Mouse (Mus musculus) liver, postnatal 0 days (tissue): ENCODE results near the gene Slc25a36. TPM values are rescaled to one million over a fixed set of nuclear protein-coding genes. Genes with fewer than 3 reads are reported as not detected.

Source experiments
- ATAC-seq: fragments of 200-750 bp; cut with Nextera tagmentation; 2 replicates; pipeline ENCODE4 v1.8.0; 2017; ENCODE audit warnings: mild to moderate bottlenecking, moderate library complexity
- DNase-seq: peaks from one replicate; pipeline ENCODE4 v3.0.0-alpha.2; 2016
- H3K27ac ChIP-seq: fragments of 300-500 bp; sonication (generic); 2 replicates; pipeline ENCODE4 v1.5.1; 2014; ENCODE audit warnings: antibody characterized with exemption, moderate library complexity, mild to moderate bottlenecking, low read depth
- H3K27me3 ChIP-seq: fragments of 300-500 bp; sonication (generic); 2 replicates; pipeline ENCODE4 v1.6.1; 2014; ENCODE audit warnings: low read length, control low read depth, mixed read lengths; ENCODE audit not compliant: insufficient read depth
- H3K36me3 ChIP-seq: fragments of 300-500 bp; sonication (generic); replicated peaks from 2 replicates; pipeline ENCODE4 v1.6.1; 2014; ENCODE audit warnings: mild to moderate bottlenecking, control low read depth, low read length, moderate library complexity, mixed read lengths; ENCODE audit not compliant: insufficient read depth
- H3K4me1 ChIP-seq: fragments of 300-500 bp; sonication (generic); 2 replicates; pipeline ENCODE4 v1.6.1; 2014; ENCODE audit warnings: antibody characterized with exemption, mild to moderate bottlenecking, control low read depth; ENCODE audit not compliant: insufficient read depth
- H3K4me2 ChIP-seq: fragments of 300-500 bp; sonication (generic); 2 replicates; pipeline ENCODE4 v1.6.1; 2014; ENCODE audit warnings: low read depth, mild to moderate bottlenecking, low read length, moderate library complexity, mixed read lengths
- H3K4me3 ChIP-seq: fragments of 300-500 bp; sonication (generic); 2 replicates; pipeline ENCODE4 v1.5.1; 2014; ENCODE audit warnings: low read depth, low read length
- H3K9ac ChIP-seq: fragments of 300-500 bp; sonication (generic); replicated peaks from 2 replicates; pipeline ENCODE4 v1.6.1; 2014; ENCODE audit warnings: mild to moderate bottlenecking, moderate library complexity
- H3K9me3 ChIP-seq: fragments of 300-500 bp; sonication (generic); 2 replicates; pipeline ENCODE4 v1.6.1; 2016; ENCODE audit warnings: mild to moderate bottlenecking, control low read depth, low read length, mixed read lengths
- CTCF ChIP-seq: sonication (generic); IDR thresholded peaks from 2 replicates; pipeline ENCODE4 v1.5.1; 2016; ENCODE audit warnings: antibody characterized with exemption, low read depth
- EP300 ChIP-seq: IDR thresholded peaks from 2 replicates; pipeline ENCODE4 v1.6.1; 2016; ENCODE audit warnings: antibody characterized with exemption, low read depth, mild to moderate bottlenecking
- WGBS: fragments of 180-500 bp; shearing (Covaris S2); extraction: QIAGEN DNeasy Blood & Tissue Kit; methylation state at CpG from one replicate; pipeline ENCODE4 v1.1.7; 2014; ENCODE audit not compliant: insufficient replicate concordance; 5-methylcytosine and 5-hydroxymethylcytosine counted together
- polyA plus RNA-seq: library from polyadenylated mRNA; unstranded; fragments of >200 nt; fragmentation: Nextera tagmentation; extraction: Ambion mirVana; gene quantifications from 2 replicates; pipeline ENCODE4 v1.2.1, GENCODE M21; 2015

Gene Slc25a36
- polyA plus RNA-seq, 1 experiment from 2014 or later, result 4.8 TPM

DNA sequence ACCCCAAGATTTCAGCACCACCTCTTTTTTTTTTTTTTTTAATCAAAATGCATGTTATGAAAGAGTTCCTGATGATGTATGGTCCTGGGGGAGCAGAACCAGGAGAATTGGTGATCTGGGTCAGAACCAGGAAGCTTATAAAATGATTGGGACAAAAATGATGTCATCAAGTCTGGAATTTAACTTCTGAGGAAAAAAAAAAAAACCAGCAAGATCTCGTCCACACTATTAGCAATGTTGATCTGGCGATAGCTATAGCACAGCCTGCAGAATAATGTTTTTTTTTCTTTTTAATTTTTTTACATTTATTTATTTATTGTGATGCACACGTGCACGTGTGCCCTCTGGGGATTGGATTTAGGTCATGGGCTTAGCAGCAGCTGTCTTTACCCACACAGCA lies 64.7 kb downstream of the Slc25a36 start:
- no peak overlapping the region for H3K4me2 ChIP-seq
- H3K9me3 ChIP-seq, result no peaks in the 10 kb centered on the region
- no peak for ATAC-seq
- H3K9ac ChIP-seq, result no peak overlapping the region
- DNase-seq, result no peak
- H3K4me3 ChIP-seq, result no peak overlapping the region
- TF ChIP-seq CTCF (no peak), EP300 (no peak)
- WGBS, result 81% methylated on average over 4 of the region's 4 CpGs
- H3K27me3 ChIP-seq, result no peaks in the 10 kb centered on the region
- H3K36me3 ChIP-seq, result no peaks in the 10 kb centered on the region
- no peak overlapping the region for H3K27ac ChIP-seq
- H3K4me1 ChIP-seq, result no peaks in the 10 kb centered on the region

GRCm38 (mm10) chr9:97041633-97042032 lies 69.3 kb downstream of the Slc25a36 start:
- no peak overlapping the region for H3K9ac ChIP-seq

DNA sequence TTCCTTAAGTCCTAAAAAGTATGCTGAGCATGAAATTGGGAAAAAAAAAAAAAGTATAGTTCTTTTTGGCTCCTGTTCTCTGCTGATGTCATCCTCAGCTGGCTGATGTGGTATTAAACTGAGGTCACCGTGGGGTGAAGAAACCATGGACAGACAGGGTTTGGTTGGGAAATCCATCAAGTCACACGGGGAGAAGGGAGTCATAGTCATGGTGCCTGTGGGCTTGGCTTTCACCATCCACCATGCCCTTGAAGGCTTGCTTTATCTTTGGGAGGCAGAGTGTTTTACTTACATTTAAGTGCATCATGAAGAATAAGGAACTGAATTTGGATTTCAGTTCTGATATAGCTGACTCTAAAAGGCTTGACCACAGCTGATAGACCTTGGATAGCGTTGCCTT lies 72.9 kb downstream of the Slc25a36 start:
- Histone ChIP-seq H3K4me3 (no peak overlapping the region), H3K36me3 (no peaks in the 10 kb centered on the region), H3K4me2 (no peak overlapping the region), H3K4me1 (no peaks in the 10 kb centered on the region), H3K9ac (no peak overlapping the region), H3K27me3 (no peaks in the 10 kb centered on the region), H3K9me3 (no peaks in the 10 kb centered on the region), H3K27ac (no peak overlapping the region)
- WGBS, result 79% methylated on average over 3 of the region's 3 CpGs
- no peak for DNase-seq
- no peak for TF ChIP-seq EP300
- TF ChIP-seq CTCF, result no peak
- ATAC-seq, result no peak

More at GRCm38 (mm10) chr9:97041633-97042032, 69.3 kb downstream of the Slc25a36 start:
- Histone ChIP-seq H3K9me3 (no peaks in the 10 kb centered on the region), H3K27me3 (no peaks in the 10 kb centered on the region), H3K4me3 (no peak overlapping the region), H3K36me3 (no peaks in the 10 kb centered on the region), H3K4me2 (no peak overlapping the region), H3K4me1 (no peaks in the 10 kb centered on the region), H3K27ac (no peak overlapping the region)
- TF ChIP-seq CTCF (no peak), EP300 (no peak)
- ATAC-seq, result no peak
- no peak for DNase-seq
- WGBS, result 74% methylated on average over 8 of the region's 8 CpGs

GRCm38 (mm10) chr9:97036656-97037055 lies 74.3 kb downstream of the Slc25a36 start:
- no peaks in the 10 kb centered on the region for H3K9me3 ChIP-seq
- WGBS, result 83% methylated on average over 7 of the region's 7 CpGs
- H3K9ac ChIP-seq, result no peak overlapping the region
- ATAC-seq (no peak), DNase-seq (no peak)
- H3K36me3 ChIP-seq, result no peaks in the 10 kb centered on the region
- no peak overlapping the region for H3K4me2 ChIP-seq
- no peak overlapping the region for H3K4me3 ChIP-seq
- no peaks in the 10 kb centered on the region for H3K27me3 ChIP-seq
- TF ChIP-seq EP300 (no peak), CTCF (no peak)
- H3K4me1 ChIP-seq, result no peaks in the 10 kb centered on the region
- no peak overlapping the region for H3K27ac ChIP-seq

- Histone ChIP-seq H3K36me3 (no peaks in the 10 kb centered on the region), H3K4me3 (no peak overlapping the region), H3K4me2 (no peak overlapping the region), H3K4me1 (no peaks in the 10 kb centered on the region), H3K9me3 (no peaks in the 10 kb centered on the region), H3K27me3 (peaks cover 11% of the 10 kb centered on the region; the same call in 1 of the 2 replicates), H3K9ac (no peak overlapping the region), H3K27ac (no peak overlapping the region)
- TF ChIP-seq CTCF (no peak), EP300 (no peak)
- ATAC-seq (no peak), DNase-seq (no peak)
- 65% methylated on average over 12 of the region's 12 CpGs for WGBS
These were observed 83.6 kb downstream of the Slc25a36 start for GRCm38 (mm10) chr9:97027361-97027760.

GRCm38 (mm10) chr9:97026006-97026405 lies 85.0 kb downstream of the Slc25a36 start:
- H3K27me3 ChIP-seq, result peaks cover 11% of the 10 kb centered on the region; the same call in 1 of the 2 replicates
- no peak overlapping the region for H3K27ac ChIP-seq
- no peak overlapping the region for H3K4me3 ChIP-seq
- no peak for ATAC-seq
- H3K9ac ChIP-seq, result no peak overlapping the region
- H3K4me2 ChIP-seq, result no peak overlapping the region
- H3K9me3 ChIP-seq, result no peaks in the 10 kb centered on the region
- no peaks in the 10 kb centered on the region for H3K36me3 ChIP-seq
- 79% methylated on average over 4 of the region's 4 CpGs for WGBS
- DNase-seq, result no peak
- H3K4me1 ChIP-seq, result no peaks in the 10 kb centered on the region
- TF ChIP-seq EP300 (no peak), CTCF (no peak)

Other genes starting within 250 kb of the Slc25a36 start
- gene Pxylp1, start 218.5 kb downstream of the Slc25a36 start, polyA plus RNA-seq, result 4.9 and 5.3 TPM in 2 replicates
- 0.99 and 1.0 TPM in 2 replicates for gene Spsb4, start 92.3 kb downstream of the Slc25a36 start, polyA plus RNA-seq